Mouse (Mus musculus): ENCODE measurements at regions not wholly inside any gene's neighbourhood (a gene's known extent, or its start where the extent isn't known, plus 50 kb on each side); places are given as distances from the start of the nearest gene placed in this dataset.

DNA sequence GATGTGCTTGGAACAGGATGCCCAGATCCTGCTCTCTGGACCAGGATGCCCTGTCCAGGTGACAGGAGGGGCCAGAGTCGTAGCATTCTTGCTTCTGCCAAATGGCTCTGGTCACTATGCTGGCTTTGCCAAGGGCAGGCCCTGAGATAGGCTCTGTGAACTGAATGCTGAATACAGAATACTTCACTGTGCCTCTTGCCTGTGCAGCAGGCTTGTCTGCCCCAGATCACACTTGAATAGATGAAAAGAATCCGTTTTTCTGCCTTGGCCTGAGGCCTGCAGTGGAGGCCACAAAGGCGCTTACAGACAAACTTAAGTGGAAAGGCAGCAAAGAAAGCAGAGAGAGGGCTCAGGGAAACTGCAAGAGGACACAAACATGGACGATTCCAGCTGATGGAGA lies 99.7 kb upstream of the Arhgap32 start:
- peak overlapping the region; percentile 61; the same call in 1 of the 2 replicates for H3K27ac ChIP-seq
- H3K36me3 ChIP-seq: no peaks in the 10 kb centered on the region
- WGBS: 39% methylated on average over 4 of the region's 4 CpGs
- ATAC-seq: peak; percentile 56; the same call in 1 of the 2 replicates
- H3K9ac ChIP-seq (replicated peaks): no peak overlapping the region
- no peak overlapping the region for H3K4me2 ChIP-seq (replicated peaks)
- no peaks in the 10 kb centered on the region for H3K9me3 ChIP-seq
- peaks cover 22% of the 10 kb centered on the region for H3K4me1 ChIP-seq (replicated peaks)
- no peaks in the 10 kb centered on the region for H3K27me3 ChIP-seq
- no peak overlapping the region for H3K4me3 ChIP-seq (replicated peaks)

DNA sequence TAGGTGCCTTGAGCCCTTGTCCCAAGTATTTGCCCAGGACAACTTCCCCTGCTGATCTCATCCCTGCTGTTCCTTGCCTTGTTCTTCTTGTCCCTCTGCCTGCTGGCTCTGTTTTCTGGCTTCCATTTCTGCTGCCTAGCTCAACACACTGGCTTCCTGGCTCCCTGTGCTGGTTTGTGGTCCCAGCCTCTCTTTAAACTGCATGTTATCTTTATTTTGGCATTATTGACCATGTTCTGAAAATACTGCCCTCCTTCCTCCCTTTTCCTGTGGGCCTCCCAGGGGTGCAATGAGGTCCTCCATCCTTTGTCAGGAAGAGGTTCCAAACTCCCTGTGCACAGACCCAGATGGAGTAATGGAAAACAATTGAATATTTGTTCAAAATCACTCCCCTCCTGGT lies 97.9 kb upstream of the Arhgap32 start:
- no peaks in the 10 kb centered on the region for H3K27me3 ChIP-seq
- no peaks in the 10 kb centered on the region for H3K9me3 ChIP-seq
- H3K27ac ChIP-seq: no peak overlapping the region
- ATAC-seq: no peak
- no peak overlapping the region for H3K4me3 ChIP-seq (replicated peaks)
- no peak overlapping the region for H3K4me2 ChIP-seq (replicated peaks)
- H3K9ac ChIP-seq (replicated peaks): no peak overlapping the region
- peaks cover 25% of the 10 kb centered on the region for H3K4me1 ChIP-seq (replicated peaks)
- H3K36me3 ChIP-seq: no peaks in the 10 kb centered on the region

DNA sequence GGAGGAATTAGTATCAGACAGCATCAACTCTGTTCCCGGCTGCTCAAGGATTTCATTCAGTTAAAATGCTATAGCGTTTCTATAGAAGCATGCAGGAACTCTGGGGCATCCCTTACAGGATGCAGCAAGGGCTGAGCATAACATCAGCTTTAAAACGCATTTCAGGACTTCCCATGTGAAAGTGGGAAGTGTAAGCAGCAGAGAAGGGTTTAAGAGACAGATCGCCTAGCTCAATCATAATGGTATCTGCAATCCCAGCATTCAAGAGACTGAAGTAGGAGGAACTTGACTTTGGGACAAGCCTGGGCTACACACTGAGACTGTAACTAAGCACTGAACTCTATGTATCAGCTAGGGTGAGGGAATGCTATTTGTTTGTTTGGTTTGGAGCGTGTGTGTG lies 96.2 kb upstream of the Arhgap32 start:
- Histone ChIP-seq H3K4me1 (replicated peaks) (peaks cover 25% of the 10 kb centered on the region), H3K9ac (replicated peaks) (no peak overlapping the region), H3K4me2 (replicated peaks) (no peak overlapping the region), H3K9me3 (no peaks in the 10 kb centered on the region), H3K36me3 (no peaks in the 10 kb centered on the region), H3K4me3 (replicated peaks) (no peak overlapping the region), H3K27me3 (no peaks in the 10 kb centered on the region), H3K27ac (no peak overlapping the region)
- WGBS: 82% methylated on average over 5 of the region's 5 CpGs
- no peak for ATAC-seq

DNA sequence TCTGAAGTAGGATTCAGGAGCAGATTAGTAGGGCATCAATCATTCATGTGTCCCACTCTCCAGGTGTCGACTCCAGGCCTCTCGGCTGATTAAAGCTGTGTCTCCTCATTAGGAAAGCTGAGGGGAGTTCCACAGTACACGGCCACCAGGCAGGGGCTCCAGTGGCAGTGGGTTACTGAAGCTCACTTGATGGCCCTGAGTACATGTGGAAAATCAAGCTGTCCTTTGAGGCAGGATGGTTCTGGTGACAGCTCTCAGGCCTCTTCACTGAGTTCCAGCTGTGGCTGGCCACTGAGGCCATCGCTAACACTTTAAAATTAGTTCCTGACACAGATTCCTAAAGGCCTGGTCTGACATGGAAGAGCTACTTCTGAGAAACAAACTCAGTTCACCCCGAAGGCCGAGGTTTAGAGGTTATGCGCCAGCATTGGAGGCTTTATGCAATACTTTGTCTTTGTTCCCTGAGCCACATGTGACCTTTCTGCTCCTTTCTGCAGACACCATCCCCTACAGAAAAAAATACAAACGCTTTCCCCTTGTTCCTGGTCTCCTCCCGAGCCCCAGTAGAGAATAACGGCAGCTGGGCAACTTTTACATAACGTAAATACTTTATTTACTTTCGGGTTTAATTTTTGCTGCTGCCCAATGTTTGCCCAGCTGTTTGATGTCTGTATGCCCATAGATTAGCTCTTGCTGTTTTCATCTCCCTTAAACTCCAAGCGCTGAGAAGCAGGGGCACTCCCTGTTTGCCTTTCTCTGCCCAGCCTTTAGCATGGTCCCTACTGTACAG lies 94.8 kb upstream of the Arhgap32 start:
- no peaks in the 10 kb centered on the region for H3K36me3 ChIP-seq
- H3K4me1 ChIP-seq (replicated peaks): peaks cover 22% of the 10 kb centered on the region
- no peak overlapping the region for H3K4me3 ChIP-seq (replicated peaks)
- H3K27ac ChIP-seq: peak overlapping the region; percentile 25; the same call in 1 of the 2 replicates
- H3K9ac ChIP-seq (replicated peaks): no peak overlapping the region
- H3K9me3 ChIP-seq: no peaks in the 10 kb centered on the region
- 31% methylated on average over 13 of the region's 13 CpGs for WGBS
- no peak overlapping the region for H3K4me2 ChIP-seq (replicated peaks)
- 0 out of 2 replicates have a peak, but pooled peaks have one; percentile 34 for ATAC-seq
- H3K27me3 ChIP-seq: no peaks in the 10 kb centered on the region

DNA sequence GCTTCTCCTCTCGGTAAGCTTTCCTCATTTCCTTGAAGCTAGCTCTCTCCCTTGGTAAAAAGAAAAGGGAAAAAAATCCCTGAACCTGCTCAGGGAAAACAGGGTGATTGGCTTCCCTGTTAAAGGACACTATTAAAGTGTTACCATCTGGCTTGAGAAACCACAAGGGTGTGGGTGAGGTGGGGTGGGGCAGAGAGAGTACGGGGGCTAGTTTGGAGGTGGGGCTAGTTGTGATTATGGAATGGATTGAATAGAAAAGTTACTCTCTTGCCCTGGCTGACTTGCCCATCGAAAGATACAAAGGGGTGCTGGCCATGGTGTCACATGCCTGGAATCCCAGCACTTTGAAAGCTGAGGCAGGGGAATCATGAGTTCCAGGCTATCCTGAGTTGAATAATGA lies 94.2 kb upstream of the Arhgap32 start:
- no peak overlapping the region for H3K4me2 ChIP-seq (replicated peaks)
- H3K36me3 ChIP-seq: no peaks in the 10 kb centered on the region
- ATAC-seq: no peak
- H3K9ac ChIP-seq (replicated peaks): no peak overlapping the region
- no peaks in the 10 kb centered on the region for H3K9me3 ChIP-seq
- H3K27ac ChIP-seq: peak overlapping the region; percentile 5; the same call in 1 of the 2 replicates
- 40% methylated on average over 3 of the region's 3 CpGs for WGBS
- no peaks in the 10 kb centered on the region for H3K27me3 ChIP-seq
- H3K4me3 ChIP-seq (replicated peaks): no peak overlapping the region
- peaks cover 16% of the 10 kb centered on the region for H3K4me1 ChIP-seq (replicated peaks)

DNA sequence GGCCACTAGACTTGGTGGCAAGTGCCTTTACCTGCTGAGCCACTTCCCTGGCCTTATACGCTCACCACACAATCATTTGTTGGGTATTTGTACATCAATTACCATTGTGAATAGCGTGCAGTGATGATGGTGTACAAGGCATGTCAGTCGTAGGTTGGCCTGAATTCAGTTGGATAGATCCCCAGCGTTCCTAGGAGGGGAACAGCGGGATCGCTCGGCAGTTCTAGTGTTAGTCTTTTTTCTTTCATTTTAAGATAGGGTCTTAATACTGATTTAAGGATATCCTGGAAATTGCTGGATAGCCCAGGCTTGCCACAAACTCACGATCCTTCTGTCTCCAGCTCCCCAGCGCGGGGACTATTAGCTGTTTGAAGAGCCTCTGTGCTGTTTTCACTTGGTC lies 92.9 kb upstream of the Arhgap32 start:
- H3K9me3 ChIP-seq: no peaks in the 10 kb centered on the region
- no peak overlapping the region for H3K4me3 ChIP-seq (replicated peaks)
- H3K9ac ChIP-seq (replicated peaks): no peak overlapping the region
- H3K36me3 ChIP-seq: no peaks in the 10 kb centered on the region
- no peaks in the 10 kb centered on the region for H3K27me3 ChIP-seq
- H3K4me2 ChIP-seq (replicated peaks): no peak overlapping the region
- H3K27ac ChIP-seq: no peak overlapping the region
- peaks cover 12% of the 10 kb centered on the region for H3K4me1 ChIP-seq (replicated peaks)
- WGBS: 95% methylated on average over 10 of the region's 10 CpGs
- ATAC-seq: no peak

DNA sequence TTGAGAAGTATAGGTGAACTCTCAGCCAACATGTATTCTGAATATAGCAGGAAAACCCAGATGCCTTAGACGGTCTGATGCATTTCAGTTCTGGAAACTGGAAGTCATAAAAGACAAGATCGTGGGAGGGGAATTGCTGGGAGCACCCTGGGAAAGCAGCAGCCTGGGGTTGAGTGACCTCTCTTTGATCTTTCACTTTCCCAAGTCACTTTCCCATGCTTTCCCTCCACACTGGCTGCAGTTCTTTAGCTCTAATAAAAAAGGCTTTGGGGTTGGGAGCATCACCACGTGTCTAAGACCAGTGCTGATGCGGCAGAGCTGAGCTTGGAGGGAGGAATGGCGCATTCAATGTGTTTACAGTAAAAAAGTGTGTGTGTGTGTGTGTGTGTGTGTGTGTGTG lies 91.2 kb upstream of the Arhgap32 start:
- 52% methylated on average over 5 of the region's 5 CpGs for WGBS
- no peak for ATAC-seq
- H3K4me2 ChIP-seq (replicated peaks): no peak overlapping the region
- no peak overlapping the region for H3K9ac ChIP-seq (replicated peaks)
- no peak overlapping the region for H3K4me3 ChIP-seq (replicated peaks)
- H3K9me3 ChIP-seq: no peaks in the 10 kb centered on the region
- no peaks in the 10 kb centered on the region for H3K27me3 ChIP-seq
- H3K36me3 ChIP-seq: no peaks in the 10 kb centered on the region
- peaks cover 12% of the 10 kb centered on the region for H3K4me1 ChIP-seq (replicated peaks)
- no peak overlapping the region for H3K27ac ChIP-seq

DNA sequence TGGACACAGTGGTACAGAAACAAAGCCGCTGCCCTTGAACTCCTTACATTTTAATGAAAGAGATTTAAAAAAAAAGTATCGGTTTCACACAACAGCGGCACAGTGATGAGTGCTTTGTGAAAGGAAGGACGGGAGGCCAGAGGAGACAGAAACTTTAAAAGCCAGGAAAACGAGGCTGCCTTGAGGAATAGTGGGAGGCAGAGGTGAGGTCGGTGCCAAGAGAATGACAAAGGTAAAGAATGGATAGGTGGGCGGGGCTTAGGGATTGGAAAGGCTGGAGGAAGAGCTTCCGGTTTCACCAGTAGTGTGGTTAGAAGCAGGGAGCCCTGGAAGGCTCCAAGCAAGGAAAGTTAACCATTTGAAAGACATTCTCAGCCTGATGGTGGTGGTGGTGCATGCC lies 88.0 kb upstream of the Arhgap32 start:
- H3K4me3 ChIP-seq (replicated peaks): no peak overlapping the region
- no peaks in the 10 kb centered on the region for H3K36me3 ChIP-seq
- no peak overlapping the region for H3K27ac ChIP-seq
- no peaks in the 10 kb centered on the region for H3K27me3 ChIP-seq
- no peaks in the 10 kb centered on the region for H3K9me3 ChIP-seq
- 32% methylated on average over 8 of the region's 8 CpGs for WGBS
- peaks cover 5% of the 10 kb centered on the region; the same call in 1 of the 2 replicates for H3K4me1 ChIP-seq (replicated peaks)
- no peak overlapping the region for H3K9ac ChIP-seq (replicated peaks)
- no peak for ATAC-seq
- no peak overlapping the region for H3K4me2 ChIP-seq (replicated peaks)

DNA sequence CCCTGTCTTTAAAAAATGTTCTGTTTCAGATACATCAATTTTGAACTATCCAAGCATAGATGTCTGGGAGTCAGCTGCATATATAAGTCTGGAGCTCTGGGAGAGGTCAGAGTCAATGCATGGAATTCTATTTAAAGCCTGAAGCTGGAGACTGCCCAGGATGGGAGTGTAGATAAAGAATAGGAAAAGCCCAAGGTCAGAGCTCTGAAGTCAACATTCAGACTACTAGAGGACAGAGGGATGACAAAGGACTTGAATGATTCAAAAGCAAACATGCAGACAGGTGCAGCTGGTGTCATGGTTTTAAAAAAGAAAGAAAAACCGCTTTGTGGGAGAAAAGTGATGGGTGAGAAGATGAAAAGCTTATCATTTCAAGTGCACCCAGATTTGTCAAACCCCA lies 86.9 kb upstream of the Arhgap32 start:
- no peaks in the 10 kb centered on the region for H3K9me3 ChIP-seq
- ATAC-seq: no peak

DNA sequence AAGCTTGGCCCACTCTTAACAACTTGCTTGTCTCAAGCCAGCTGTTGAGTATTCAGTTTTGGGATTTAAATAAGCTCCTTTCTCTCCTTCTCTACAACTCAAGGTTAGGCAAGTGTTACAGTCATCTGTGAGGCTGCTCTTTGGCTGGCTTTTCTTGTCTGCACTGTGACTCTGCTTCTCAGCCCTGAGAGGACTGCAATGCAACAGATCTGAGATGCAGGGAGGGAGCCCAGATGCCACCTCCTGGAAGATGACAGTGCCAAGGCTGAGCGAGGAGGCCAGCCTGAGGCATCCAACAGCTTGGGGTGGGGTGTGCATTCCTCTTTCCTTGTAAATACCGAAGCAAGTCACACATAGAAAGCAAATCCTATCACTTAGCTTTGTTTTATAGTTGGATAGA lies 86.2 kb upstream of the Arhgap32 start:
- H3K27ac ChIP-seq: no peak overlapping the region
- no peak overlapping the region for H3K4me3 ChIP-seq (replicated peaks)
- H3K9ac ChIP-seq (replicated peaks): no peak overlapping the region
- H3K9me3 ChIP-seq: no peaks in the 10 kb centered on the region
- WGBS: 64% methylated on average over 2 of the region's 2 CpGs
- H3K27me3 ChIP-seq: no peaks in the 10 kb centered on the region
- no peaks in the 10 kb centered on the region for H3K36me3 ChIP-seq
- H3K4me1 ChIP-seq (replicated peaks): peaks cover 23% of the 10 kb centered on the region
- no peak overlapping the region for H3K4me2 ChIP-seq (replicated peaks)
- ATAC-seq: no peak

More for the DNA sequence above, 86.9 kb upstream of the Arhgap32 start:
- Histone ChIP-seq H3K4me3 (replicated peaks) (no peak overlapping the region), H3K27me3 (no peaks in the 10 kb centered on the region), H3K27ac (no peak overlapping the region), H3K4me1 (replicated peaks) (peaks cover 16% of the 10 kb centered on the region), H3K9ac (replicated peaks) (no peak overlapping the region), H3K4me2 (replicated peaks) (no peak overlapping the region), H3K36me3 (no peaks in the 10 kb centered on the region)
- WGBS: 83% methylated on average over 1 of the region's 1 CpGs

DNA sequence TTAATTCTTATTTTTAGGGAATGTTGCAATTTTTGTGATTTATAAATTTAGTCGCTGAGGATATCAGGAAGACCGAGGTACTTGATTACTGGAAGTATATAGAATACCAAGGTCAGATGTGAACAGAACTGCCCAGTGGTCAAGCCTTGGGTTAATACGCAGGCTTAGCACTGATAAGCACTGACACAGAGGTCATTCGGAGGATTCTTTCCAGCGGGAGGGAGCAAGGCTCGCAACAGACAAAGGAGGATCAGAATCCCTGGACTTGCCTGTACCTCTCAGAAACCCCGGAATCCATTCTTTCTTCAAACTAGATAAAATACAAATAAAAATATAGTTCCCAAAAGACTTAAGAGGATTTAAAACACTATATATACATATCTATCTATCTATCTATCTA lies 85.7 kb upstream of the Arhgap32 start:
- H3K4me3 ChIP-seq (replicated peaks): no peak overlapping the region
- H3K27ac ChIP-seq: no peak overlapping the region
- no peaks in the 10 kb centered on the region for H3K9me3 ChIP-seq
- ATAC-seq: no peak
- H3K36me3 ChIP-seq: no peaks in the 10 kb centered on the region
- WGBS: 69% methylated on average over 7 of the region's 7 CpGs
- peaks cover 28% of the 10 kb centered on the region for H3K4me1 ChIP-seq (replicated peaks)
- no peak overlapping the region for H3K4me2 ChIP-seq (replicated peaks)
- no peak overlapping the region for H3K9ac ChIP-seq (replicated peaks)
- H3K27me3 ChIP-seq: no peaks in the 10 kb centered on the region

DNA sequence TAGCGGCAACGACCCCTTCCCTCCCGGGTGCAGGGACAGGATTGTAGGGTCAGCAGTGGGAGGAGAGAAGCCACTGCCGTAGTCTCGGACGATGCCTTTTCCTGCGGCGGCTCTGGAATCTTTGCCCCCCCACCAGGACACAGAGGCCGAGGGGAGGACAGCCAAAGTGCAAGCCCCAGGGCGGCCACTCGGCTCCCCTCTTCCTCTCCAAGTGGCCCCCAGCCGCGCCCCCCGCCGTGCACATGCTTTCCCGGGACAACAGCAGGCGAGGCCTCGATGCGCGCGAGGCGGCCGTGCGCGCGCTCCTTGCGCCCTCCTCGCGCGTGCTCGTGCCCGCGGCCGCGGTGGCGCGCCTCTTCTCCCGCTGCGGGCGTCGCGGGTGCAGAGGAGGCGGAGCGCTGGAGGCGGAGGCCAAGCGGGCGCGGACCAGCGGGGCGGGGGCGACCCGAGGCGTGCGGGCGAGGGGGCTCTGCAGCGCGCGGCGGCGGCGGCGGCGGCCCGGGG lies 83.9 kb upstream of the Arhgap32 start:
- peak overlapping the region; percentile 91 for H3K27ac ChIP-seq
- peak overlapping the region; percentile 77 for H3K4me2 ChIP-seq (replicated peaks)
- H3K27me3 ChIP-seq: no peaks in the 10 kb centered on the region
- H3K4me1 ChIP-seq (replicated peaks): peaks cover 30% of the 10 kb centered on the region
- ATAC-seq: peak; percentile 89
- no peaks in the 10 kb centered on the region for H3K9me3 ChIP-seq
- H3K4me3 ChIP-seq (replicated peaks): peak overlapping the region; percentile 90
- 0% methylated on average over 36 of the region's 64 CpGs for WGBS
- H3K9ac ChIP-seq (replicated peaks): peak overlapping the region; percentile 96
- H3K36me3 ChIP-seq: no peaks in the 10 kb centered on the region
